Mouse (Mus musculus) neural tube, embryonic 15.5 days (tissue): ENCODE results near the gene Gm11983. TPM values are rescaled to one million over a fixed set of nuclear protein-coding genes. Genes with fewer than 3 reads are reported as not detected.
A peak's percentile ranks its signal among the peaks of the same experiment; 100 is the strongest.
"Not testable (repeated sequence)": the region's sequence is repeated elsewhere in the genome, so short reads cannot be mapped to it uniquely, and the experiment has no call there.

ENCODE experiments used
- ATAC-seq: fragments of 200-750 bp; cut with Nextera tagmentation; 2 replicates; pipeline ENCODE4 v1.8.0; 2017; ENCODE audit warnings: mild to moderate bottlenecking, moderate TSS enrichment, moderate library complexity; ENCODE audit not compliant: low FRiP score
- H3K27ac ChIP-seq: fragments of 300-500 bp; sonication (generic); replicated peaks from 2 replicates; pipeline ENCODE4 v1.5.1; 2015; ENCODE audit warnings: mild to moderate bottlenecking, inconsistent platforms
- H3K27me3 ChIP-seq: fragments of 300-500 bp; sonication (generic); replicated peaks from 2 replicates; pipeline ENCODE4 v1.6.1; 2015; ENCODE audit warnings: inconsistent platforms
- H3K36me3 ChIP-seq: fragments of 300-500 bp; sonication (generic); 2 replicates; pipeline ENCODE4 v1.6.1; 2015; ENCODE audit warnings: inconsistent platforms
- H3K4me1 ChIP-seq: fragments of 300-500 bp; sonication (generic); 2 replicates; pipeline ENCODE4 v1.6.1; 2015; ENCODE audit warnings: inconsistent platforms
- H3K4me2 ChIP-seq: fragments of 300-500 bp; sonication (generic); 2 replicates; pipeline ENCODE4 v1.6.1; 2015; ENCODE audit warnings: inconsistent platforms, mild to moderate bottlenecking, moderate library complexity
- H3K4me3 ChIP-seq: fragments of 300-500 bp; sonication (generic); replicated peaks from 2 replicates; pipeline ENCODE4 v1.5.1; 2015; ENCODE audit warnings: mild to moderate bottlenecking, inconsistent platforms
- H3K9ac ChIP-seq: fragments of 300-500 bp; sonication (generic); replicated peaks from 2 replicates; pipeline ENCODE4 v1.6.1; 2015; ENCODE audit warnings: mild to moderate bottlenecking, inconsistent platforms
- H3K9me3 ChIP-seq: fragments of 300-500 bp; sonication (generic); replicated peaks from 2 replicates; pipeline ENCODE4 v1.6.1; 2016; ENCODE audit warnings: inconsistent platforms
- WGBS: fragments of 180-500 bp; shearing (Covaris S2); methylation state at CpG from one replicate; pipeline ENCODE4 v1.1.7; 2015; ENCODE audit warnings: mixed read lengths; 5-methylcytosine and 5-hydroxymethylcytosine counted together
- polyA plus RNA-seq: library from polyadenylated mRNA; unstranded; fragments of >200 nt; fragmentation: Nextera tagmentation; extraction: Ambion mirVana; gene quantifications from 2 replicates; pipeline ENCODE4 v1.2.1, GENCODE M21; 2015

Gene Gm11983
- polyA plus RNA-seq = 0.14 TPM in 1 of 2 replicates, not detected in the other

DNA sequence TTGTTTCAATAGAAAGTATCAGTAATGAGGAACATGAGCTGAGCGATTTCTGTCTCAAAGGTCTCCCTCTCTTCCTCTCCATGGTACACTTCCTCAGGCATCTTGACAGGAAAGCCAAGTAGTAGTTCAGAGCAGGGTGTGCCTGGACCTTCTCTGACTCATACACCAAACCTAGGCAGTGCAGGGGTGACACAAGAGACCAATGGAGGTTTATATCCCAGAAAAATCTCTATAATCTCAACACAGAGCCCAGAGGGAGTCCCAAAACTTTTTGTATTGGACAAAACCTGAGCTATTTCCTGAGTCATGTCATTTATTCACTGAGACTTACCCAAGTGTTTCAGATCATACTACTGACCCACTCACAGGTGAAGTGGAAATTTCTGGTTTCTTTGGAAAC is at the start of gene Gm11983:
Gene Gm11983 (minus strand): TSS at position 101 of the 400 bp plus-strand sequence.
- H3K27me3 ChIP-seq = no peaks in the 10 kb centered on the region
- H3K27ac ChIP-seq = no peak within 1 kb of the TSS
- WGBS = 94% methylated on average over 1 of the region's 1 CpGs
- H3K9me3 ChIP-seq = no peaks in the 10 kb centered on the region
- H3K4me1 ChIP-seq = no peaks in the 10 kb centered on the region
- no peak for ATAC-seq
- no peak within 1 kb of the TSS for H3K4me2 ChIP-seq
- no peaks in the 10 kb centered on the region for H3K36me3 ChIP-seq
- H3K4me3 ChIP-seq = no peak within 1 kb of the TSS
- H3K9ac ChIP-seq = no peak within 1 kb of the TSS

DNA sequence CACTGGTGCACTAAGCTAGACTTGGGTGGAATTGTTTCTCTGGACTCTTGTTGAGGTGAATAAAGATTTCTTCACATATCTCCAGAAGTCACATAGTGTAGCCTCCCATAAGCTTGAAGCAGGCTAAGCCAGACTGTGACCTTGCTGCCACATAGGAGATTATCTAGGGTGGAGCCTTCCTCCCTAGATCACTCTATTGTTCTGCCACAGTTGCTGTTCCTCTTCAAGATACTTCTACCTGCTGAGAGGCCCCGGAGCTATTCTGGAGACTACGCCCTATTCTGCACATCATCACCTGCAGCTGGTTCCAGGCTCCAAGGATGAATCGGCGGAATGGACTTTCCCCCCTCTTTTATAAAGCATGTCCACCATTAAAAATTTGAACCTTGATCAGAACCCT is 45.6 kb upstream of the Gm11983 start:
- not testable (repeated sequence) for H3K27me3 ChIP-seq, H3K4me2 ChIP-seq, H3K36me3 ChIP-seq, H3K4me1 ChIP-seq, H3K9ac ChIP-seq, ATAC-seq, H3K9me3 ChIP-seq, H3K4me3 ChIP-seq, H3K27ac ChIP-seq
- WGBS = 92% methylated on average over 4 of the region's 4 CpGs

DNA sequence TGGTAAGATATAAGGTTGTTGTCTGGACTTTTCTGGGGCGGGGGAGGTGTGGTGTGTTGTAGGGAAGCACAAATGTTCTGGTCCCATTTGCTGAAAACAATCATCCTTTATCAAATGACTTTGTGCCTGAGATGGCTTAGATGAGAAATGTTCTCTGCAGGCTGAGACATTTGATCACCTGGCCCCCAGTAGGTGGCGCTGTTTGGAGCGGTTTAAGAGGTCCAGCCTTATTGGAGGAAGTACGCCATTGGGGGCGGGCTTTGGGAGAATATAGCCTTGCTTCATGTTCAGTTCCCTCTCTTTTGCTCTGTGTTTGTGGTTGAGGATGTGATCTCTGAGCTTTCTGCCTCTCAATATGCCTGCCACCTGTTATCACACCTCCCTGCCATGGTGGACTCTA is 44.2 kb upstream of the Gm11983 start:
- no peaks in the 10 kb centered on the region for H3K9me3 ChIP-seq
- H3K4me3 ChIP-seq = no peak overlapping the region
- WGBS = 47% methylated on average over 5 of the region's 5 CpGs
- no peaks in the 10 kb centered on the region for H3K4me1 ChIP-seq
- H3K27ac ChIP-seq = no peak overlapping the region
- no peak overlapping the region for H3K9ac ChIP-seq
- H3K4me2 ChIP-seq = no peak overlapping the region
- no peaks in the 10 kb centered on the region for H3K27me3 ChIP-seq
- no peak for ATAC-seq
- no peaks in the 10 kb centered on the region for H3K36me3 ChIP-seq

DNA sequence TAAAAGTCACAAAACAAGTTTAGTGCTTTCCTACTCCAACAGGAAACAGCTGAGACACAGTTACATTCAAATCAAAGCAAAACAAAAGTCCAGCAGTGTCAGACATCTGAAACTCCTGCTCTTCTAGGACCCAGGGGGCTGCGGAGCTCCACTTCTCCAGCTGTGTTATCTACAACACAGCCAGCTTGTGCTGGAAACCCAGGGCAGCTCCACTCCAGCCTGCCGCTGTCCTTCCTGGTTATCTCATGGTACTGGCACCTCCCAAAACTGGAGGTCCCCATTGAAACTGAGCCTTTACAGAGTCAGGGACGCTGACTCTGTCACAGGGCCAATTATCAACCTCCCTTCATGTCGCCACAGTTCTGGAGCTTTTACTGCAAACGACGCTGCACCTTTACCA is 40.3 kb upstream of the Gm11983 start:
- H3K36me3 ChIP-seq = no peaks in the 10 kb centered on the region
- H3K9me3 ChIP-seq = no peaks in the 10 kb centered on the region
- no peak for ATAC-seq
- WGBS = 71% methylated on average over 6 of the region's 6 CpGs
- no peaks in the 10 kb centered on the region for H3K4me1 ChIP-seq
- no peak overlapping the region for H3K4me2 ChIP-seq
- H3K27me3 ChIP-seq = no peaks in the 10 kb centered on the region
- no peak overlapping the region for H3K4me3 ChIP-seq
- H3K9ac ChIP-seq = no peak overlapping the region
- no peak overlapping the region for H3K27ac ChIP-seq

DNA sequence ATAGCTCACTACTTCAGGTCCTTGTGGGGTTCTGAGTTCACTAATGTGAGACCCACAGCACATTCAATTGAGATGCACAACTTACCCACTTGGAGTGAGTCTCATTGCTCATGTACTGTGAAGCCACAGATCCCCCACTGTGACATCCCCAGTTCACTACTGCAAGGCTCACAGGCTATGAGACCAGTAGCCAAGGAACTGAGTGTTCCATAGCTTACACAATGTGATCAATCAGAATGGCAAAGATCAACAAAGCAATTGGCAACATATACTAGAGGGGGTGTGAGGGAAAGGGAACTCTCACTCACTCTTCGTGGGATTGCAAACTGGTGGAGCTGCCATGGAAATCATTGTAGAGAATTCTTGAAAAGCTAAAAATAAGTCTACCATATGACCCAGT is 33.5 kb upstream of the Gm11983 start:
- no peaks in the 10 kb centered on the region for H3K36me3 ChIP-seq
- no peak overlapping the region for H3K4me2 ChIP-seq
- no peaks in the 10 kb centered on the region for H3K9me3 ChIP-seq
- H3K4me3 ChIP-seq = no peak overlapping the region
- H3K27ac ChIP-seq = no peak overlapping the region
- H3K27me3 ChIP-seq = no peaks in the 10 kb centered on the region
- ATAC-seq = no peak
- no peaks in the 10 kb centered on the region for H3K4me1 ChIP-seq
- WGBS = 95% methylated on average over 1 of the region's 1 CpGs
- no peak overlapping the region for H3K9ac ChIP-seq

DNA sequence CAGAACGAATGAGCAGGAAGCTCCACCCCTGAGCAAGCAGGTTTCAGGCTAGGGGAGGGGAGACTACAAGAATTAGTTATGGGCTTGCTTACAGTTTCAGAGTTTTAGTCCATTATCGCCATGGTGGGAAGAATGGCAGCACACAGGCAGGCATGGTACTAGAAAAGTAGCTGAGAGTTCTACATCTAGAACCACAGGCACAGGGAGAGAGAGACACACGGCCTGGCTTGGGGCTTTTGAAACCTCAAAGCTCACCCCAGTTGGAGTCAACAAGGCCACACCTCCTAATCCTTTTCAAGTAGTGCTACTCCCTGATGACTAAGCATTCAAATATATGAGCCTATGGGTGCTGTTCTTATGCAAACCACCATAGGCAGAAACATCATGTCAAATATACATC is 28.1 kb upstream of the Gm11983 start:
- H3K27ac ChIP-seq = no peak overlapping the region
- H3K27me3 ChIP-seq = no peaks in the 10 kb centered on the region
- no peaks in the 10 kb centered on the region for H3K36me3 ChIP-seq
- H3K4me1 ChIP-seq = peaks cover 3% of the 10 kb centered on the region; the same call in 1 of the 2 replicates
- no peaks in the 10 kb centered on the region for H3K9me3 ChIP-seq
- no peak for ATAC-seq
- H3K4me2 ChIP-seq = no peak overlapping the region
- H3K9ac ChIP-seq = no peak overlapping the region
- H3K4me3 ChIP-seq = no peak overlapping the region
- 84% methylated on average over 3 of the region's 3 CpGs for WGBS

DNA sequence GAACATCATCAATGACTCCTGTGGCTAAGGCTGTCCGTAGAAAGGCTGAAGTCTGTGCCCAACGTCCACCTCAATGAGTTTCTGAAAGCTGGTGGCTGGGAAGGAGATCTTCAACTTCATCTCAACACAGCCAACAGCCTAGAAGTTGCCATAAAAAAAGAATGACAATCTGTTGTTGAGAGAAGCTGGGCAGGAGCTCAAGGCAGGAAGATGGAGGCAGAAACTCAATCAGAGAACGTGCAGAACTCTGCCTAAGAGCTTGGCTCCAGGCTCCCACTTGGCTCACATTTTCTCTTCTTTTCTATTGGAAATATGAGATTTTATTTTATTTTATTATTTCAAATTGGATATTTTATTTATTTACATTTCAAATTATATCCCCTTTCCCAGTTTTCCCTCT is 24.7 kb upstream of the Gm11983 start:
- no peak overlapping the region for H3K9ac ChIP-seq
- ATAC-seq = no peak
- H3K27ac ChIP-seq = no peak overlapping the region
- WGBS = 89% methylated on average over 3 of the region's 3 CpGs
- H3K4me2 ChIP-seq = no peak overlapping the region
- no peak overlapping the region for H3K4me3 ChIP-seq
- H3K9me3 ChIP-seq = no peaks in the 10 kb centered on the region
- H3K36me3 ChIP-seq = no peaks in the 10 kb centered on the region
- H3K27me3 ChIP-seq = no peaks in the 10 kb centered on the region
- H3K4me1 ChIP-seq = peaks cover 10% of the 10 kb centered on the region

DNA sequence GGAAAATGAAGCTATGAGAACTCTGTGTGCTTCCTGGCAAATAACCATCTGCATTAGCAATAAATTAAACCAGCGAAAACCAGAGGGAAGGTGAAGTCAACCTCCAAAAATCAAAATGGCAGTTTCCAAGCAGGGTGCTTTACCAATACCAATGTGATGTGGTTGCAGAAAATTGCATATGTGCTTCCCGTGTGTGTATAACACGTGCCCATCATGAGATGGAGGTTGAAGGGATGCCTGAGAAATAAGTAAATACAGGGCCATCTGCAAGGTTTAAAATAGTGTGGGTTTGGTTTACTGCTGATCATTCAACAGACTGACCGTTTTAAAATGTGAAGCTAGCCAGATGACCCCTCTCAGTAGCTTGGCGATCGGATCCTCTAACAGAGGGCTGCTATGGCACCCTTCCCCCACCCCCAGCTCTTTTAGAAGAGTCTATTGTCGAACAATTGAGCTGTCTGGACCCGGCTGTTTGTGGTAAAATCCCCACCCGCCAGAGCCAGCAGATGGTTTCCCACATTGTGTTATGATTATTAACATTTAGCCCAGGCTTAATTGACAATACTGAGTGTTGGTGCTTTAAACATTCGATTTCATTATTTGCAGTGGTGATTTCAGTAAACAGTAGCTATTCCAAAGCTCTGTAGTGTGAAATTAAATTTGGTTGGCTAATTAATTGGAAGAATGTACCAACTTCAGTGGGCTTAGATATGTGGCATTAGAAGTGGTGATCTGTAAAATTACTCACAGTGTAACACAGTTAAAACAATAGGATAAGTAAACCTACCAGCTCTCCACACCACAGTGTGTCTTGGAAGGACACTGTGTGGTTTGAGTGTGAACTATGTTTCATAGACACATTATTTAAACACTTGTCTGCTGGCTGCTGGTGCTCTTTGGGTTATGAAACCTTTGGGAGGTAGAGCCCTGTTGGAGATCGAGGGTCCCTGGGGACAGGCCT is 22.7 kb upstream of the Gm11983 start:
- Histone ChIP-seq H3K9ac (no peak overlapping the region), H3K36me3 (no peaks in the 10 kb centered on the region), H3K27ac (peak overlapping the region; percentile 62), H3K9me3 (no peaks in the 10 kb centered on the region), H3K4me3 (no peak overlapping the region), H3K4me1 (peaks cover 10% of the 10 kb centered on the region), H3K27me3 (no peaks in the 10 kb centered on the region), H3K4me2 (no peak overlapping the region)
- WGBS = 23% methylated on average over 11 of the region's 11 CpGs
- peak; percentile 82 for ATAC-seq

DNA sequence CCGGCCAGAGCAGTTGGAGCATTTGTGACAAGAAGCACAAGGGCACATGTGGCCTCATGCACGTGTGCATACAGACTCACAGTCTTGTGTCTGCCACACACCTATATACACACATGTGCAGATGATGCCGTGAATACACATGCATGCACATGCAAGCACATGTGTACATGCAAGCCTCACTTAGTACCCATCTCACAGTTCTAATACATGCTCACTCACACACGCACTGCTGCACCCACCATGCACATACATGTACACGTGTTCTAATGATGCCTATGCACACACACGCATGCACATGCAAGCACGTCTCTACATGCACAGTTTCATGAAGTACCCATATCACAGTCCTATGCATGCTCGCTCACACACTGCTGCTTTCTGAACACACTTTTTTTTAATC is 21.6 kb upstream of the Gm11983 start:
- no peaks in the 10 kb centered on the region for H3K36me3 ChIP-seq
- no peak overlapping the region for H3K27ac ChIP-seq
- 92% methylated on average over 8 of the region's 8 CpGs for WGBS
- H3K4me3 ChIP-seq = no peak overlapping the region
- peaks cover 10% of the 10 kb centered on the region for H3K4me1 ChIP-seq
- no peaks in the 10 kb centered on the region for H3K9me3 ChIP-seq
- ATAC-seq = no peak
- H3K4me2 ChIP-seq = no peak overlapping the region
- H3K9ac ChIP-seq = no peak overlapping the region
- no peaks in the 10 kb centered on the region for H3K27me3 ChIP-seq

DNA sequence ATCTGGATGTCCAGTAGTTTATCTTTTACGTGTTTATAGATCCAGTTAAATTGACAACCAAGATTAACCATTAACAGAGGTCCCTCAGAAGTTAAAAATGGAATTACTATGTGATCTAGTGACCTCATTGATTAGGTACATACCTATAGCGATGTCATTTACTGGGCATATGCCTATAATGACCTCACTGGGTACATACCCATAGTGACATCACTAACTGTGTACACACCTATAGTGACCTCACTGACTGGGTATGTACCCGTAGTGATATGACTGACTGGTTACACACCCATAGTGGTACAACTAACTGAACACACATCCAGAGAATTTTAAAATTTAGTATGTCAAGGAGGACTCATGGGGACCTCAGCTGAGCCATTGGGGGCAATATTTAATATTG is 18.5 kb upstream of the Gm11983 start:
- no peaks in the 10 kb centered on the region for H3K27me3 ChIP-seq
- H3K9ac ChIP-seq = no peak overlapping the region
- no peaks in the 10 kb centered on the region for H3K36me3 ChIP-seq
- H3K4me2 ChIP-seq = no peak overlapping the region
- ATAC-seq = no peak
- 0 out of 2 replicates have a peak, but pooled peaks cover 3% of the 10 kb centered on the region for H3K9me3 ChIP-seq
- H3K27ac ChIP-seq = no peak overlapping the region
- peaks cover 10% of the 10 kb centered on the region for H3K4me1 ChIP-seq
- H3K4me3 ChIP-seq = no peak overlapping the region
- WGBS = 91% methylated on average over 3 of the region's 3 CpGs

DNA sequence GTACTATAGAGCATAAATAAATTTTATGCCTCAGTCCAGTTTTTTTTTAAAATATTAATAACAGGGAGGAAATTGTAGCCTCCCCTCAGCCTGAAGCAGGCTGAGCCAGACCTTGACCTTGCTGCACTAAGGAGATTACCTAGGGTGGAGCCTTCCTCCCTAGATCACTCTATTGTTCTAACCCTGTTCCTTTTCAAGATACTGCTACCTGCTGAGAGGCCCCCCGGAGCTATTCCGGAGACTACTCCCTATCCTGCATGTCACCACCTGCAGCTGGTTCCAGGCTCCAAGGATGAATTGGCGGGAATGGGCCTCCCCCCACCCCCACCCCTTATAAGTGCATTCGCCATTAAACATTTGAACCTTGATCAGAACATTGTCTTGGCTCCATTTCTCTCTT is 15.9 kb upstream of the Gm11983 start:
- WGBS = 86% methylated on average over 4 of the region's 4 CpGs
- not testable (repeated sequence) for H3K27me3 ChIP-seq, H3K4me2 ChIP-seq, H3K36me3 ChIP-seq, H3K9ac ChIP-seq, ATAC-seq, H3K27ac ChIP-seq, H3K4me3 ChIP-seq, H3K4me1 ChIP-seq, H3K9me3 ChIP-seq

DNA sequence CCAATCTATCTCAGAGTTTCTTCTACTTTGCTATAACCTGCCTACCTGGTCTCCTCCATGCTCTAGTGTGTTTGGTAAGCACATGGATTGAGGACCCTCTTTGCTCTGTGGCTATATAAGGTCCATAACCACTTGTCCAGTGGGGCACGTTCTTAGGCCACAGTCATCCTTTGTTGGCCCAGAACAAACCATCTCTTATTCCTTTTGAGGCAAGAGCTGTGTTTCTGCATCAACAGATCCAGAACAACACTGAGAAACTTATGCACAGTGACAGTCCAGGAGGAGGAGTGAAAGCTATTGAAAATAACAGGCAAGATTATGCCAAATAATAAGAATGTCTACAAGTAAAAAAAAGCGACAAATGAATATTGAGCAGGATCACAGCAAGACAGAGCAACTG is 6.4 kb upstream of the Gm11983 start:
- WGBS = 84% methylated on average over 2 of the region's 2 CpGs

More for the DNA sequence above, 6.4 kb upstream of the Gm11983 start:
- no peaks in the 10 kb centered on the region for H3K4me1 ChIP-seq
- H3K4me3 ChIP-seq = no peak overlapping the region
- H3K4me2 ChIP-seq = no peak overlapping the region
- no peak overlapping the region for H3K27ac ChIP-seq
- no peaks in the 10 kb centered on the region for H3K36me3 ChIP-seq
- H3K27me3 ChIP-seq = no peaks in the 10 kb centered on the region
- ATAC-seq = no peak
- no peak overlapping the region for H3K9ac ChIP-seq
- no peaks in the 10 kb centered on the region for H3K9me3 ChIP-seq
